8 mouse cellular contexts compared by ENCODE assay signal in genomic region chr4:141139116-141139970, GRCm38 (mm10). TPM values are rescaled to one million over a fixed set of nuclear protein-coding genes. Genes with fewer than 3 reads are reported as not detected.
DNase-seq lines count a peak whose midpoint lies in the region; ATAC-seq and TF ChIP-seq lines count a peak whose summit lies in the region.

Szrd1 (minus strand) TSS chr4:141139775.

- H3K27ac ChIP-seq in MEL (ENCODE audit: control insufficient read depth, low read depth, low read length) = peak within 1 kb of the TSS; percentile 91
- H3K27ac ChIP-seq in cerebellum, adult 2 months (ENCODE audit: insufficient read depth, low read length) = peak within 1 kb of the TSS; percentile 94
- H3K27ac ChIP-seq in lung, embryonic 16.5 days (ENCODE audit: low read length) = peak within 1 kb of the TSS; percentile 97

- peak in 1 of 2 experiments; percentile 38; a peak in 1 of 4 replicates for TF ChIP-seq EP300 in MEL (IDR thresholded peaks at IDR 0.05; ENCODE audit: low read depth in 1 of 2, low read length in 2 of 2)

- H3K79me2 ChIP-seq in MEL (ENCODE audit: control insufficient read depth, insufficient read depth, low read length, poor library complexity) = peaks cover 48% of the 10 kb centered on the region

- ATAC-seq in hematopoietic stem cell, adult 5-6 weeks (replicated peaks in 1 of 2; ENCODE audit: insufficient read depth in 1 of 2, low FRiP score in 2 of 2, low TSS enrichment in 1 of 2, low read depth in 1 of 2, poor library complexity in 2 of 2, severe bottlenecking in 2 of 2) = peak; percentile 94
- peak; percentile 94 for ATAC-seq in lung, embryonic 16.5 days (ENCODE audit: low read depth)

- no peak for TF ChIP-seq CTCF in MEL (IDR thresholded peaks at IDR 0.05 in 2 of 3, conservative IDR thresholded peaks at IDR 0.05 in 1 of 3; ENCODE audit: control insufficient read depth in 1 of 3, insufficient read depth in 1 of 3, low read depth in 2 of 3, low read length in 3 of 3, poor library complexity in 1 of 3, severe bottlenecking in 1 of 3)
- no peak for TF ChIP-seq CTCF in cerebellum, adult 2 months (IDR thresholded peaks at IDR 0.05; ENCODE audit: borderline replicate concordance, insufficient read depth, low read depth, low read length)

- peak within 1 kb of the TSS; percentile 81 for H3K4me2 ChIP-seq in lung, embryonic 16.5 days (ENCODE audit: low read depth, low read length)

- under 1% methylated on average over 63 of the region's 63 CpGs for WGBS in cerebellum, adult 2 months
- under 1% methylated on average over 61 of the region's 63 CpGs for WGBS in lung, embryonic 16.5 days

- peak within 1 kb of the TSS; percentile 99 for H3K9ac ChIP-seq in MEL (ENCODE audit: control insufficient read depth, low read depth, low read length, poor library complexity, severe bottlenecking)
- H3K9ac ChIP-seq in lung, embryonic 16.5 days (ENCODE audit: low read length) = peak within 1 kb of the TSS; percentile 95

- TF ChIP-seq RAD21 in MEL (IDR thresholded peaks at IDR 0.05; ENCODE audit: low read depth, low read length) = no peak

- H3K4me1 ChIP-seq in MEL (ENCODE audit: control insufficient read depth in 1 of 2, insufficient read depth in 2 of 2, low read length in 2 of 2) = peaks cover 0 to 17% of the 10 kb centered on the region in 2 experiments; a peak in 2 of 4 replicates
- H3K4me1 ChIP-seq in cerebellum, adult 2 months (ENCODE audit: control insufficient read depth, insufficient read depth, low read length) = peaks cover 17% of the 10 kb centered on the region
- H3K4me1 ChIP-seq in lung, embryonic 16.5 days (replicated peaks; ENCODE audit: control insufficient read depth, insufficient read depth, low read length) = peaks cover 39% of the 10 kb centered on the region

- TF ChIP-seq POLR2A in MEL (IDR thresholded peaks at IDR 0.05; ENCODE audit: control insufficient read depth in 1 of 2, insufficient read depth in 1 of 2, low read depth in 1 of 2, low read length in 2 of 2, poor library complexity in 1 of 2) = peak; percentile 68 to 76; a peak in 3 of 4 replicates
- TF ChIP-seq POLR2A in cerebellum, adult 2 months (IDR thresholded peaks at IDR 0.05; ENCODE audit: borderline replicate concordance, insufficient read depth, low read length) = peak; percentile 81; the same call in 1 of the 2 replicates

- DNase-seq in MEL (ENCODE audit: low read depth, low spot score) = peak; percentile 99
- peak; percentile 99 for DNase-seq in cerebellum, adult 2 months
- peak; percentile 98 for DNase-seq in forelimb bud, embryonic 11.5 days (ENCODE audit: low read depth, low spot score)
- peak; percentile 95 for DNase-seq in layer of hippocampus, adult 9-10 months (ENCODE audit: low spot score)
- DNase-seq in ovary, postnatal 10 days (ENCODE audit: low spot score) = peak; percentile 95
- peak; percentile 99 for DNase-seq in thymus, postnatal 10 days (ENCODE audit: low spot score in 2 of 2)

- no peaks in the 10 kb centered on the region for H3K9me3 ChIP-seq in MEL (replicated peaks; ENCODE audit: insufficient read depth, low read length)
- H3K9me3 ChIP-seq in lung, embryonic 16.5 days (ENCODE audit: control insufficient read depth, low read length) = no peaks in the 10 kb centered on the region

- peaks cover 0 to 10% of the 10 kb centered on the region in 2 experiments; a peak in 3 of 4 replicates for H3K36me3 ChIP-seq in MEL (ENCODE audit: control insufficient read depth in 1 of 2, insufficient read depth in 2 of 2, low read length in 2 of 2)
- H3K36me3 ChIP-seq in lung, embryonic 16.5 days (ENCODE audit: control insufficient read depth, insufficient read depth, low read length) = no peaks in the 10 kb centered on the region

- H3K4me3 ChIP-seq in MEL (ENCODE audit: control insufficient read depth in 1 of 2, insufficient read depth in 1 of 2, low read depth in 2 of 2, low read length in 2 of 2) = peak within 1 kb of the TSS; percentile 82 to 94
- peak within 1 kb of the TSS; percentile 85 for H3K4me3 ChIP-seq in cerebellum, adult 2 months (replicated peaks; ENCODE audit: insufficient read depth, low read depth, low read length)
- peak within 1 kb of the TSS; percentile 91 for H3K4me3 ChIP-seq in lung, embryonic 16.5 days (ENCODE audit: low read length)

- H3K27me3 ChIP-seq in MEL (ENCODE audit: control insufficient read depth in 1 of 2, insufficient read depth in 2 of 2, low read length in 2 of 2) = no peaks in the 10 kb centered on the region
- H3K27me3 ChIP-seq in cerebellum, adult 2 months (ENCODE audit: control insufficient read depth, insufficient read depth, low read length) = no peaks in the 10 kb centered on the region
- no peaks in the 10 kb centered on the region for H3K27me3 ChIP-seq in lung, embryonic 16.5 days (ENCODE audit: control insufficient read depth, insufficient read depth, low read depth, low read length)

TF ChIP-seq in MEL, 35 proteins besides CTCF, POLR2A, EP300 and RAD21:
- peak; percentile 94 for TF ChIP-seq HCFC1 (IDR thresholded peaks at IDR 0.05; ENCODE audit: low read depth, low read length)
- peak; percentile 74 for TF ChIP-seq RCOR1 (IDR thresholded peaks at IDR 0.05; ENCODE audit: low read depth, low read length)
- TF ChIP-seq SIN3A (IDR thresholded peaks at IDR 0.05; ENCODE audit: low read length) = peak; percentile 70; the same call in 1 of the 2 replicates
- no peak for TF ChIP-seq CHD1 (IDR thresholded peaks at IDR 0.05; ENCODE audit: low read depth, low read length)
- TF ChIP-seq TBP (IDR thresholded peaks at IDR 0.05; ENCODE audit: low read depth, low read length) = peak; percentile 70; the same call in 1 of the 2 replicates
- TF ChIP-seq ZKSCAN1 (IDR thresholded peaks at IDR 0.05; ENCODE audit: low read depth, low read length) = no peak
- TF ChIP-seq SMC3 (IDR thresholded peaks at IDR 0.05; ENCODE audit: low read depth, low read length) = no peak
- no peak for TF ChIP-seq GABPA (IDR thresholded peaks at IDR 0.05; ENCODE audit: low read depth, low read length)
- no peak for TF ChIP-seq BHLHE40 (IDR thresholded peaks at IDR 0.05; ENCODE audit: borderline replicate concordance, low read depth, low read length)
- TF ChIP-seq USF2 (IDR thresholded peaks at IDR 0.05; ENCODE audit: borderline replicate concordance in 1 of 2, insufficient read depth in 1 of 2, low read depth in 1 of 2, low read length in 2 of 2) = no peak
- no peak for TF ChIP-seq TAL1 (IDR thresholded peaks at IDR 0.05; ENCODE audit: low read length)
- TF ChIP-seq CHD2 (IDR thresholded peaks at IDR 0.05; ENCODE audit: low read length) = no peak
- no peak for TF ChIP-seq GATA1 (IDR thresholded peaks at IDR 0.05; ENCODE audit: low read depth, low read length)
- TF ChIP-seq JUND (IDR thresholded peaks at IDR 0.05; ENCODE audit: low read depth, low read length) = no peak
- TF ChIP-seq MEF2A (IDR thresholded peaks at IDR 0.05; ENCODE audit: extremely low read depth, insufficient replicate concordance, low read depth, low read length, poor library complexity, severe bottlenecking) = no peak
- TF ChIP-seq ZMIZ1 (IDR thresholded peaks at IDR 0.05; ENCODE audit: low read depth, low read length) = peak; percentile 5; the same call in 1 of the 2 replicates
- TF ChIP-seq MAZ (IDR thresholded peaks at IDR 0.05; ENCODE audit: low read depth, low read length) = peak; percentile 78; the same call in 1 of the 2 replicates
- TF ChIP-seq UBTF (IDR thresholded peaks at IDR 0.05; ENCODE audit: borderline replicate concordance, insufficient read depth, low read depth, low read length) = no peak
- TF ChIP-seq USF1 (IDR thresholded peaks at IDR 0.05; ENCODE audit: low read depth, low read length) = no peak
- TF ChIP-seq NRF1 (IDR thresholded peaks at IDR 0.05; ENCODE audit: insufficient read depth, low read depth, low read length, poor library complexity, severe bottlenecking) = peak; percentile 96
- TF ChIP-seq ZC3H11A (IDR thresholded peaks at IDR 0.05; ENCODE audit: low read depth, low read length) = no peak
- TF ChIP-seq TCF12 (IDR thresholded peaks at IDR 0.05; ENCODE audit: low read depth, low read length) = peak; percentile 23; the same call in 1 of the 2 replicates
- TF ChIP-seq ETS1 (IDR thresholded peaks at IDR 0.05; ENCODE audit: low read depth, low read length) = peak; percentile 36; the same call in 1 of the 2 replicates
- TF ChIP-seq POLR2AphosphoS2 (IDR thresholded peaks at IDR 0.05; ENCODE audit: low read length) = peak; percentile 65; the same call in 1 of the 2 replicates
- TF ChIP-seq KAT2A (conservative IDR thresholded peaks at IDR 0.05; ENCODE audit: low read depth, low read length) = no peak; the same call in 1 of the 2 replicates
- TF ChIP-seq E2F4 (IDR thresholded peaks at IDR 0.05; ENCODE audit: borderline replicate concordance, low read depth, low read length) = no peak
- peak; percentile 20; the same call in 1 of the 2 replicates for TF ChIP-seq ZNF384 (IDR thresholded peaks at IDR 0.05; ENCODE audit: low read depth, low read length)
- peak; percentile 10; the same call in 1 of the 2 replicates for TF ChIP-seq MYC (IDR thresholded peaks at IDR 0.05; ENCODE audit: low read depth, low read length)
- 0 out of 2 replicates have a peak, but pooled peaks have one; percentile 51 for TF ChIP-seq MAX (IDR thresholded peaks at IDR 0.05; ENCODE audit: low read length)
- peak; percentile 97 for TF ChIP-seq ELF1 (IDR thresholded peaks at IDR 0.05; ENCODE audit: low read depth, low read length)
- TF ChIP-seq MYB (IDR thresholded peaks at IDR 0.05; ENCODE audit: low read depth, low read length) = no peak
- TF ChIP-seq NELFE (IDR thresholded peaks at IDR 0.05; ENCODE audit: low read depth, low read length) = peak; percentile 73
- TF ChIP-seq MAFK (IDR thresholded peaks at IDR 0.05; ENCODE audit: borderline replicate concordance, low read depth, low read length) = no peak
- TF ChIP-seq MXI1 (IDR thresholded peaks at IDR 0.05; ENCODE audit: low read depth, low read length) = peak; percentile 68
- TF ChIP-seq POLR2AphosphoS5 (IDR thresholded peaks at IDR 0.05; ENCODE audit: borderline replicate concordance, low read depth, low read length) = no peak

RNA-seq across cellular contexts. Expression of gene Szrd1, which starts in this region (rescaled TPM):
- 63.0 and 64.4 TPM in 2 replicates for total RNA-seq in MEL (2012; rRNA removed)
- polyA plus RNA-seq in MEL (2012; ENCODE audit: insufficient read depth in 1 of 2, insufficient read length in 2 of 2, low read depth in 1 of 2, low replicate concordance in 2 of 2, missing spikeins in 1 of 2) = 100 to 1,000 TPM in 1 of 2 experiments, not detected in 1; 137 TPM
- 29.2 and 29.9 TPM in 2 replicates for polyA plus RNA-seq in cerebellum, adult 2 months (2012; rRNA removed)
- total RNA-seq in hematopoietic stem cell, adult 5-6 weeks (2017) = 51.7 and 59.0 TPM in 2 replicates
- polyA plus RNA-seq in lung, embryonic 16.5 days (2015; fragmentation: Nextera tagmentation; extraction: Ambion mirVana) = 42.4 and 44.6 TPM in 2 replicates

Comparison
In these comparisons a context has a peak if more than half of its experiments do, and no peak if none do; other contexts are left out.
1. Peak in every context shown above with its lines: DNase-seq, ATAC-seq, H3K4me3 ChIP-seq and H3K27ac ChIP-seq.